Mouse (Mus musculus): ENCODE measurements around the gene Ucp1.

The Ucp1 gene

GRCm38 (mm10) chr8:83331899-83332697 lies 41.9 kb downstream of the Ucp1 start, which contains the start of gene Elmod2:
TSS of gene Elmod2 (minus strand) at chr8:83332486.
- DNase-seq (ENCODE audit: low spot score) = peak; percentile 97

- DNase-seq (ENCODE audit: low spot score) = no peak
These were observed 42.7 kb downstream of the Ucp1 start for GRCm38 (mm10) chr8:83332864-83333263.

- no peak for DNase-seq (ENCODE audit: low spot score)
These were observed 51.9 kb downstream of the Ucp1 start for GRCm38 (mm10) chr8:83342076-83342475.

- peak; percentile 11 for DNase-seq (ENCODE audit: low spot score)
These were observed 52.5 kb downstream of the Ucp1 start for GRCm38 (mm10) chr8:83342693-83343092.
